Mouse (Mus musculus) cerebellum, adult 9-10 months (tissue): ENCODE measurements at regions not wholly inside any gene's neighbourhood (a gene's known extent, or its start where the extent isn't known, plus 50 kb on each side); places are given as distances from the start of the nearest gene placed in this dataset.

Experiments
- DNase-seq: peaks from one replicate; pipeline ENCODE4 v3.0.0; 2022

DNA sequence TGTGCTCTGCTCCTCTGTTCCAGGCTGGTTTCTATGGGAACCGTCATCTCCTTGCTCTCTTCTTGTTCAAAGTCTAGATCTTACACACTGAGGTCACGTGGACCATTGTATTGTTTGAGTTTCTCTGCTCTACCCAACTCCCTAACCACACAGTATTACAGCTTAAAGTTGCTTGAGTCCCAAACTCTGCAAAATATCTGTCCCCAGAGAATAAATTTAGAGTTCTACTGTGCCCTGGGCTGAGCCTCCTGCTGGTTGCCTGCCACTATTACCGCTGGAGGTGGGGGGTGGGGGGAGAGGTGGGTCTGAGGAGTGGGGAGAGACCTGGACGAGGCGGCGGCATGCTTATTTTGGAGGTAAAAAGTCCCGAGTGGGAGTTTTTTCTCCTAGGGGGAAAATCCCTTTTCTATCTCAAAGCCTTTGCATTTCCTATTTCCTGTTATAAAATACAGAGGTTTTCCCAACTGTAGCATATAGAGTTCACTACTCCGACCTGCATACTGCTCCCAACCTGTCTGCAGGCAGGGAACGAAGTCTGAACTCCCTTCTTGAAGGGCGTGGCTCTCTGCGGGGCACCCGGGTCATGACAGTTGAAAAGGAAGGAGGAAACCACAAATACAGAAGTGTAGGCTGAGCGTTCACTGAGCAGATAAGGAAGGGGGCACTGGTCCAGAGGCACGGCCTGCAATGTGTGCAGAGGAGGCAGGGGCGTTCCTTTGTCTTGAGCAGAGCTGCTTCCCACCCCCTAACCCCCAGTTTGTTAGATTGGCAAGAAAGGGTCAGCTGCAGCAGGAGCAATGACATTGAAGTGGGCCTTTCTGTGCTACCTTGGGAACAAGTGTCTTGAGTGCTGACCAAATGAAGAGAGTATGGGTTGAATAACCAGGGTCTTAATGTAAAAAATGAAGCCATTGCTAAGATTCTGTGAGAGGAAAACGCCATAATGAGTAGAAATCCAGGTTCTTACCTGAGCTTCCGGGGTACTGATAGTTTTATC lies 188.7 kb downstream of the Akap7 start:
- DNase-seq: no peak

DNA sequence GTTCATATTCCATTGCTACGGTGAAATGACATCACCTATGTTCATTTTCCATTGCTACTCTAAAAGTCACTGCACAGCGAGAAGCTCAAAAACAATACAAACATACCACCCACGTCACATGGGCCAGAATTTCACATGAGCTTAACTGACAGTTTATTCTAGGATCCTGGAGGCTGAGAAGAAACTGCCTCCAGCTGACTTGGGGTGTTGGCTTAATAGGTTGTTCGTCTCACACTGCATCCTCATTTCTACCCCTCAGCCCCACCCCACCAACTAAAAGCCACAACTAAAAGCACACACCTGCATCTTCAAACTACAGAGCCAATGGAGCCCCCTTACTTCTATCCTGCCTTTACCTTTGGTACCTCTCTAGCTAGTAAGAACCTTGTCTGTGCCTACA lies 187.0 kb upstream of the Arg1 start:
- DNase-seq: no peak

GRCm38 (mm10) chr10:25112449-25113171 lies 185.3 kb upstream of the Arg1 start:
- peak; percentile 63 for DNase-seq

DNA sequence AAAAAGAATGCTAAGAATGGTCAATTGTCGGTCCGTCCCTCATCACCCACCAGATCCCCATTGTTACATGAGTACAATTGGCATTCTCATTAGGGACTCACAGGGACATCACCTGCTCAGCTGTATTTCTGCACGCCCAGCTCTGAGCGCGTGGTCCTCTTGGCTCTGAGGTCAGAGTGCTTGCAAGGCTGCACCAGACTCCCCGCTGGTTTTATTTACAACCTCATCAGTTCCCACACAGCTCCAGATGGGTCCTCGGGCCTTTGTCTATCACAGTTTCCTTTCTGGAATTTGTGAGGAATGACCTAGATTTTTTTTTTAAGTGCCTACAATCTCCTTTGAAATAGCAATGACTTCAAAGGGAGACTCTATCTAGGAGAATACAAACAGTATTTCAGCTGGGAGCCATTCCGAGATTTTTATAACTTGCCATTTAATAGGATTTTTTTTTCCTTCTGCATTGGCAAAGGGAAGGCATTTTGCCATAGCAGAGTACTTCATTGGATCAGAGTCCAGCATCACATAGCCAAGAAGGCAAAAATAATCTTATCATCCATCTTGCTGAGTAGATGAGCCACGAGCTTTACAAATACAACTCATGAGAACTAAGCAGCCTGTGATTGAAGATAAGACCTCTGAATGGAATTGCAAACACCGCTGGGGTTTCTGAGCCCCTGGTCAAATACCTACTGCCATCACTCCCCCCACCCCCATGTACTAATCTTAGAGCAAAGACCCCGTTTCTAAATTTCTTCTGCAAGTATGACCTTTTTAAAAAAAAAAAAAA lies 184.5 kb upstream of the Arg1 start:
- peak; percentile 96 for DNase-seq

GRCm38 (mm10) chr10:25111181-25111580 lies 183.9 kb upstream of the Arg1 start:
- DNase-seq: peak; percentile 65

- DNase-seq: no peak
These were observed 170.8 kb upstream of the Arg1 start for GRCm38 (mm10) chr10:25098070-25098469.

- DNase-seq: no peak
These were observed 162.6 kb upstream of the Arg1 start for GRCm38 (mm10) chr10:25089705-25090386.

- no peak for DNase-seq
These were observed 159.5 kb upstream of the Arg1 start for GRCm38 (mm10) chr10:25086745-25087144.

- DNase-seq: peak; percentile 95
These were observed 155.6 kb upstream of the Arg1 start for GRCm38 (mm10) chr10:25082930-25083329.

- DNase-seq: no peak
These were observed 145.3 kb upstream of the Arg1 start for GRCm38 (mm10) chr10:25072617-25073016.

DNA sequence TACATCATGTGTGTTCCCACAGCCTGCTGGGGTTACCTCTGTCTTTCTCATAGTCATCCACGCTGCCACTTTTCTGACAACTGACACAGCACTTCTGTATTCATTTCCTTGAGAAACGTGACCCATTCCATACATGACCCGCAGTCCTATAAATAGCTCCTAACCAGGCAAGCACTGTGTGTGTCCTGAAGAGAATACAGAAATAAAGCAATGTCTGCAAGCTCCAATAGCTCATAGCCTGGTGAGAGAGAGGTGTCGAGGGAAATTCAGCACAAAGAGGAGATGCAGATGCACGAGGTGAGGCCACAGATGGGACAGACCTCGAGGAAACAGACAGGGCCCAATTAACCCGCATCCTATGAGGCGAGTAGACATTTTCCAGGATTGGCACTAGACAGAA lies 141.0 kb upstream of the Arg1 start:
- DNase-seq: no peak

GRCm38 (mm10) chr10:25064701-25065362 lies 137.5 kb upstream of the Arg1 start:
- DNase-seq: no peak

DNA sequence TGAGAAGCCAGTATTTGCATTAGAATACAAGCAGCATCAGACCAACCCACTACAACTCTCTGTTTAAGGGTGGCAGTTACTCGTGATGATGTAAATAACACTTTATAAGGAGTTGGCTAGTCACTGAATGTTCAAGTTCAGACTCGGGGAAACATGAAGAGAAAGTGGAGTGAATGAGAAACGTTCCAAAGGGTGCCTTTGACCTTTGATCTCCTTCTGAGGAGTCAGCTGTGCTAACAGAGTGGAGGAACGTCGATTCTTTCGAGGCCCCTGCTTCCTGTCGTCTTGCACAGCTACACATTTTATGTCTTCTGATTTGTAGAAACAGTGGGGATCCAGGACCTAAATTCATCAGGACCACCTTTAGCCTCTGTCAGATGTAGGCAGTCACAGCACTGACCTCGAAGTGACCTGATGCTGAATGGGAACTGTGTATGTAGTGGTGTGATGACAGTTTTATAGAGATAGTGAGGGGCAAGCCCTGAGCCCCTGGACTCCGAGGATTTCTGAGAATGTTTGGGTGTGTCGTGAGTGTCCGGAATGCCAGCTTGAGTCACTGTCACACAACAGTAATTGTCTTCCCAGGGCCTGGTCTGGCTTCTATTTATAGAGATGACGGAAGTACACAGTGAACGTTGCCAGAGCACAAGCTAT lies 134.2 kb upstream of the Arg1 start:
- no peak for DNase-seq

- DNase-seq: no peak
These were observed 131.4 kb upstream of the Arg1 start for GRCm38 (mm10) chr10:25058694-25059093.

DNA sequence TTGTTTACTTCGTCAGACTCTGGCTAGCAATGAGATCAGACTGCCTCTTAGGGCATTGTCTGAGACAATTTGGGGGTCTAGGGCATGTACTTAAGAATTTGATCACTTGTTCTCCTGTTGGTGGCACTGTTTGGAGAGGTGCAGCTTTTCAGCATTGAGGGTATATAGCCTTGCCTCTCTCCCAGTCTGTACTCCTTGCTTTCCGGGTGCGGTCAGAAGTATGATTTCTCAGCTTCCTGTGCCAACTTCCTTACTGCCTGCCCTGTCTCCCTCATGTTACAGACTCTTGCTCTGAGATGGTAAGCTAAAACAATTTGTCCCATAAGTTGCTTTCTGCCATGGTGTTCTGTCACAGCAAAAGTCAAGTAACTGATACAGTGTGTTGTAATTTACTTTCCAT lies 124.7 kb upstream of the Arg1 start:
- DNase-seq: no peak

DNA sequence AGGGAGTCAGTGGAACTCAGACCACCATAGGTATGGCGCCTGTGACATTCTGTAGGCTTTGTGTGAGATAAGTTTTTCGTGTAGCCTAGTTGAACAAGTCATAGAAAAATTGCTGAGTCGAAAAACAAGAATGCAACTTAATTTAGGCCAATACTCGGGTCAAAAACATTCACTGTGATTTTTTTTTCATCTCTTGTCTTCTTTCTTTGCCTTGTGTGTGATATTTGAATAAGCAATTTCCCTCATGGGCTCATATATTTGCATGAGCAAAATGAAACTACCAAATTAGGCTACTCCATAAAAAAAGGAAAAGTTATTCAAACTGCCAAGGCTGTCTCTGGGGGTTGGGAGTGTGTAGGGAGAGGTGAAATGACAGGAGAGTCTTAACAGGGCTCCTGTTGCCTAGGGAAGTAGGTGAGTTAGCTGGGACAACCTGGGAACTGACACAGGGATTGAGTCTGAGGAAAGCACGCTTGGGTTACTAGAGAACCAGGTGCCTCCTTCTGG lies 124.1 kb upstream of the Arg1 start:
- DNase-seq: no peak

- DNase-seq: peak; percentile 93
These were observed 113.9 kb upstream of the Arg1 start for GRCm38 (mm10) chr10:25041221-25041620.

DNA sequence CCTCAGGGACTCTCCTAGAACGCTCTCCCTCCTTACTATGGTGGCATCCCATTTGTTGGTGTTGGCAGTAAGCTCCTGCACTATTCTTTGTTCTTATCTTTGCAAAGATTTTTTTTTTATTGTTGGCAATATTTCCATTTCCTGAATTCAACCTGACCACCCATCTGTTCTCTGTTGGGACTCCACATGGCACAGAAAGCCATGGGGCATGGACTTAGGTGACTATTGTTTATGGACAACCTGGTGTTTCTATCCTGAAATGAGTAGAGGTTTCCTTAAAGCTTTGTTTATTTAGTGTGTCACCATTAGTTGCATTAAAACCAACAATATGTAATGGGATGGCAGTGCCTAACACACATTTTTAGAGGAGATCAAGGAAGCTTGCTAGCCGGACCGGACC lies 112.6 kb upstream of the Arg1 start:
- peak; percentile 87 for DNase-seq

- no peak for DNase-seq
These were observed 109.6 kb upstream of the Arg1 start for GRCm38 (mm10) chr10:25036928-25037327.

- DNase-seq: no peak
These were observed 108.1 kb upstream of the Arg1 start for GRCm38 (mm10) chr10:25035363-25035762.

GRCm38 (mm10) chr10:25032625-25033024 lies 105.3 kb upstream of the Arg1 start:
- DNase-seq: no peak
